Mouse (Mus musculus) hindbrain, embryonic 15.5 days (tissue): Measurements from ENCODE around the gene Dab1. TPM values are rescaled to one million over a fixed set of nuclear protein-coding genes. Genes with fewer than 3 reads are reported as not detected.

Experiments
- ATAC-seq: fragments of 200-750 bp; cut with Nextera tagmentation; 2 replicates; pipeline ENCODE4 v1.8.0; 2017; ENCODE audit warnings: low read depth, moderate number of reproducible peaks, moderate TSS enrichment; ENCODE audit not compliant: low FRiP score
- H3K27ac ChIP-seq: fragments of 300-500 bp; sonication (generic); replicated peaks from 2 replicates; pipeline ENCODE4 v1.5.1; 2015; ENCODE audit warnings: mild to moderate bottlenecking, inconsistent platforms
- H3K27me3 ChIP-seq: fragments of 300-500 bp; sonication (generic); 2 replicates; pipeline ENCODE4 v1.6.1; 2015; ENCODE audit warnings: control low read depth, inconsistent platforms
- H3K36me3 ChIP-seq: fragments of 300-500 bp; sonication (generic); 2 replicates; pipeline ENCODE4 v1.6.1; 2015; ENCODE audit warnings: control low read depth, inconsistent platforms
- H3K4me1 ChIP-seq: fragments of 300-500 bp; sonication (generic); replicated peaks from 2 replicates; pipeline ENCODE4 v1.6.1; 2015; ENCODE audit warnings: control low read depth, inconsistent platforms
- H3K4me2 ChIP-seq: fragments of 300-500 bp; sonication (generic); 2 replicates; pipeline ENCODE4 v1.6.1; 2015; ENCODE audit warnings: moderate library complexity, mild to moderate bottlenecking, inconsistent platforms
- H3K4me3 ChIP-seq: fragments of 300-500 bp; sonication (generic); 2 replicates; pipeline ENCODE4 v1.5.1; 2015; ENCODE audit warnings: mild to moderate bottlenecking, inconsistent platforms
- H3K9ac ChIP-seq: fragments of 300-500 bp; sonication (generic); 2 replicates; pipeline ENCODE4 v1.6.1; 2015; ENCODE audit warnings: inconsistent platforms
- H3K9me3 ChIP-seq: fragments of 300-500 bp; sonication (generic); 2 replicates; pipeline ENCODE4 v1.6.1; 2016; ENCODE audit warnings: control low read depth, inconsistent platforms
- WGBS: fragments of 180-500 bp; shearing (Covaris S2); methylation state at CpG from one replicate; pipeline ENCODE4 v1.1.7; 2015; 5-methylcytosine and 5-hydroxymethylcytosine counted together
- polyA plus RNA-seq: library from polyadenylated mRNA; unstranded; fragments of >200 nt; fragmentation: Nextera tagmentation; extraction: Ambion mirVana; gene quantifications from 2 replicates; pipeline ENCODE4 v1.2.1, GENCODE M21; 2015

The Dab1 gene
- polyA plus RNA-seq, 1 experiment from 2014 or later, result 93.7 TPM

DNA sequence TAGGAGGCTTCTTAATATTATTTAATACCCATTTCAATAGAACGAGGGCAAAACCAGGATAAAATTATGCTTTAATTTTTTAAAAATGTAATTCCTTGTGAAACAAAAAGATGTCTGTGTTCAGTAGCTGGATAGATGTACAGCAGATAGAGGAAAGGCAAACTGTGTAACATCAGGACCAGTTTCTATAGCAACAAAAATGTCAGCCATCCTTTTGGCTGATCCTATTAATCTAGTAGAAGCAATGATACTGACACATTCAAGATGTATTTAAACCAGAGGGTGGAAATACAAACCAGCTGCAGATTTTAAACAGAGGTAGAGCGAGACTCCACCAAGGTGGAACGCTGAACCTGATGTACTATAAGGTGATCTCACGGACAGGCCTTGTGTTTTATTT lies 393.0 kb downstream of the Dab1 start:
- no peak; the same call in 1 of the 2 replicates for ATAC-seq
- H3K4me2 ChIP-seq, result no peak overlapping the region
- no peak overlapping the region for H3K9ac ChIP-seq
- no peaks in the 10 kb centered on the region for H3K9me3 ChIP-seq
- no peak overlapping the region for H3K4me3 ChIP-seq
- H3K27ac ChIP-seq, result peak overlapping the region; percentile 60
- no peaks in the 10 kb centered on the region for H3K36me3 ChIP-seq
- 80% methylated on average over 4 of the region's 4 CpGs for WGBS
- H3K4me1 ChIP-seq, result peaks cover 26% of the 10 kb centered on the region
- H3K27me3 ChIP-seq, result no peaks in the 10 kb centered on the region

DNA sequence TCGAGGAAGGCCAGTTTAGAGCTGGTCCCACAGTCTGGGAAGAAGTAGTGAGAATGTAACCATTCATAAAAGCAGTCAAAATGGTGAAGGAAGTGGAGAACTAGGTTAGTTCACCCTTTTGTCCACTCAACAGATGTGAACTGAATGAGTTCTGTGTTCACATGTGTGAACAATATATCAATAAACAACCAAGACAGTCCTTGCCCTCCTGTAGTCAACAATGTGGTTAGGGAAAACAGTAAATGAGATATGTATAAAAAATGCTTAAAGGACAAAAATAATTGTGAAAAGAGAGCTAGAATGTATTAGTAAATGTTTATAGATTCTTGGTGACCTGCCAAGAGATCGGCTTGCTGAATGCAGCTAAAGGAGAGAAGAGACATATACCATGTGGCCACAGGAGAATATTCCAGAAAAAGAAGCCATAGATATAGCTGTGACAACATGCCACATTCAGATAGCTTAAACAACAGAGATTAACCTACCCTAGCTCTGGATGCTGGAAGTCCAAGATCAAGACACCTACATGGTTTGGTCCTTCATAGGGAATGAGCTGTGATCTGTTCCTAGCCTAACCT lies 406.0 kb downstream of the Dab1 start:
- no peaks in the 10 kb centered on the region for H3K36me3 ChIP-seq
- no peak overlapping the region for H3K4me3 ChIP-seq
- no peak for ATAC-seq
- no peaks in the 10 kb centered on the region for H3K9me3 ChIP-seq
- 87% methylated on average over 2 of the region's 2 CpGs for WGBS
- no peak overlapping the region for H3K4me2 ChIP-seq
- H3K9ac ChIP-seq, result no peak overlapping the region
- H3K4me1 ChIP-seq, result no peaks in the 10 kb centered on the region
- H3K27ac ChIP-seq, result no peak overlapping the region
- H3K27me3 ChIP-seq, result no peaks in the 10 kb centered on the region

DNA sequence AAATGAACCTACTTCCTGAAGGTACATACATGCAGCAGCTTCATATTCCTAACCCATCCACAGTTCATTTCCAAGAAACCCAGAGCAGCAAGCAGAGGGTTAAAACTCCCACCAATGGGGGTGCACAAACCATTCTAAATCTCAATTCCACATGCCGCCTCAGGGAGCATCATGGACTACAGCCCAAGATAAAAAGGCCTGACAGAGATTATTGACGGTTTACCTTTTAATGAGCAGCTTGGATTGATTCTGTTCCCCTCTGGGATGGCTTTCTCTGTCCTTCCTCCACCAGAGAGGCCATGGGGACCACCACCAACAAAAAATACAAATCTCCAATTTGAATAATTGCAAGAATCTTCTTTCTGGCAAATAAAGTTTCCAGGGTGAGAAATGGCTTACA lies 407.7 kb downstream of the Dab1 start:
- Histone ChIP-seq H3K27me3 (no peaks in the 10 kb centered on the region), H3K9ac (no peak overlapping the region), H3K4me1 (no peaks in the 10 kb centered on the region), H3K4me2 (no peak overlapping the region), H3K9me3 (no peaks in the 10 kb centered on the region), H3K36me3 (no peaks in the 10 kb centered on the region), H3K27ac (no peak overlapping the region), H3K4me3 (no peak overlapping the region)
- 24% methylated on average over 2 of the region's 2 CpGs for WGBS
- ATAC-seq, result no peak

DNA sequence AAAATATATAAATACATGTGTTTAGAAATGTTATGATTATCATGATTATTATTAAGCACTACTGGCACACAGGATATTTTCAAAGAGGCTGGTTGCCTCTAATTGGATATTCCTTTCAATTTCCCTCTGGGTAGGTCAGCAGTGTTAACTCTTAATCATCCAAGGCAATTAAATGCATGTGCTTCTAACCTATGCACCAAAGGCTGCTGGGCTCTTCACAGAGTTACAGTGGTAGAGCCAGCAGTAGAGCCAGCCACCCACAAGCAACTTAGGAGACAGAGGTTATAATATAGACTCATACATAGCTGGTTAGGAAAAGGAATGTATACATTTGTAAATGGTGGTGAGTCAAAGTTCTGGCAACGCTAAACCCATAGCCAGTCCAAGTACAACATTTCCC lies 408.1 kb downstream of the Dab1 start:
- Histone ChIP-seq H3K4me1 (no peaks in the 10 kb centered on the region), H3K27ac (no peak overlapping the region), H3K9ac (no peak overlapping the region), H3K4me2 (no peak overlapping the region), H3K36me3 (no peaks in the 10 kb centered on the region), H3K9me3 (no peaks in the 10 kb centered on the region), H3K27me3 (no peaks in the 10 kb centered on the region), H3K4me3 (no peak overlapping the region)
- 84% methylated on average over 1 of the region's 1 CpGs for WGBS
- no peak for ATAC-seq

DNA sequence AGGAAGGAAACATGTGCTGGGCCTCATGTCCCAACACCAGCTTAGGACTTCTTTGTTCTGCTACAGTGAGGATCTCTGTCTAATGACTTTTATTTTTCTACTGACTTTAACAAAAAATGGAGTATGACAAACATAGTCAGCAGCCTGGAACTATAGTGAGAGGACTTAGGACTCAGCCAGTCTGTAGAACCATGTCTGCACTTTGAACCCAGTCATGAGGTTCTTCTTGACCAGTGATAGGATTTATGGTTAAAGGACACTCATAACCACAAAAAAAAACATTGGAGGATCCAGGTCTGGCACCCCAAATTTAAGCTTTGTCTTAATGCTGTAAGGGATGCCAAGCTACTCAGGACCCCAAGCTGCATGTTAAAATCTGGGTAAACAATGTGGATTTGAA lies 416.9 kb downstream of the Dab1 start:
- Histone ChIP-seq H3K4me2 (no peak overlapping the region), H3K27ac (no peak overlapping the region), H3K36me3 (no peaks in the 10 kb centered on the region), H3K9ac (no peak overlapping the region), H3K4me1 (no peaks in the 10 kb centered on the region; the same call in 1 of the 2 replicates), H3K9me3 (no peaks in the 10 kb centered on the region), H3K27me3 (no peaks in the 10 kb centered on the region), H3K4me3 (no peak overlapping the region)
- ATAC-seq, result no peak

DNA sequence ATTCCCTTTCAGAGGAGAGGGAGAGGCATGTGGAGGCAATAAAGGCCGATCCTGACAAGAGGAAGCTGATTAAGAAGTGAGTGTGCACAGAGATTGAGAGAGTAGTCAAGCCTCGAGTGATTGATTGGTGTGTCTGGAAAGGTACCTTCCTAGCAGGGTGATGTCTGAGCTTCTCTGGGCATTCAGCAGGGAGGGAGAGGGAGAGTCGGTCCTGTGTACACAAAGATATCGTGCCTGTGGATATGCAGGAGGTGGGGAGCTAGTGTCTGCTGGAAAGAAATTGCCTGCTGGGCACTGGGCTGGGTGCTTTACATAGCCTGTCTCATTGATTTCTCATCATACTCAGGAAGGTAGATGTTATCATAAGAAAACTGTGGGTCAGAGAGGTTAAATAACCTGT lies 420.4 kb downstream of the Dab1 start:
- H3K9me3 ChIP-seq, result no peaks in the 10 kb centered on the region
- H3K36me3 ChIP-seq, result no peaks in the 10 kb centered on the region
- H3K4me1 ChIP-seq, result no peaks in the 10 kb centered on the region; the same call in 1 of the 2 replicates
- no peak overlapping the region for H3K27ac ChIP-seq
- ATAC-seq, result no peak
- no peak overlapping the region for H3K9ac ChIP-seq
- WGBS, result 56% methylated on average over 4 of the region's 4 CpGs
- H3K27me3 ChIP-seq, result no peaks in the 10 kb centered on the region
- no peak overlapping the region for H3K4me3 ChIP-seq
- no peak overlapping the region for H3K4me2 ChIP-seq

DNA sequence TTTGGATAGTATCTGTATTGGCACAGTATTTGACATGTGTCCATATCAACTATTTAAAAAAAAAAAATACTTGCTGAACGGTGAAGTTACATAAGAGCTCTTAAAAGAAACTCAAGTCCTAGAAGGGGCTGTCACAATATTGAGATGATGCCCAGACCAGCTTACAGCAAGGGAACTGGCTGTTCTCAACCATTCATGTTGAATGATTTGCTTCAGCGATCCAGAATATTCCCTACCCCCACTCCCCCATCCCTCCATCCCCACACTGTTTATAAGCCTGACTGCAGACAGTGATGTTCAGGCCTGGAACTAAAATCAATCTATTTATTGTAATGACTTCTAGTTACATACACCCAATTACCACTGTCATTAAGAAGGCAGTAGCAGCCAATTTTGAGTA lies 424.3 kb downstream of the Dab1 start:
- no peaks in the 10 kb centered on the region for H3K9me3 ChIP-seq
- no peaks in the 10 kb centered on the region; the same call in 1 of the 2 replicates for H3K4me1 ChIP-seq
- WGBS, result 69% methylated on average over 2 of the region's 2 CpGs
- H3K27me3 ChIP-seq, result no peaks in the 10 kb centered on the region
- no peak for ATAC-seq
- no peak overlapping the region for H3K4me2 ChIP-seq
- no peak overlapping the region for H3K27ac ChIP-seq
- H3K9ac ChIP-seq, result no peak overlapping the region
- H3K4me3 ChIP-seq, result no peak overlapping the region
- no peaks in the 10 kb centered on the region for H3K36me3 ChIP-seq

DNA sequence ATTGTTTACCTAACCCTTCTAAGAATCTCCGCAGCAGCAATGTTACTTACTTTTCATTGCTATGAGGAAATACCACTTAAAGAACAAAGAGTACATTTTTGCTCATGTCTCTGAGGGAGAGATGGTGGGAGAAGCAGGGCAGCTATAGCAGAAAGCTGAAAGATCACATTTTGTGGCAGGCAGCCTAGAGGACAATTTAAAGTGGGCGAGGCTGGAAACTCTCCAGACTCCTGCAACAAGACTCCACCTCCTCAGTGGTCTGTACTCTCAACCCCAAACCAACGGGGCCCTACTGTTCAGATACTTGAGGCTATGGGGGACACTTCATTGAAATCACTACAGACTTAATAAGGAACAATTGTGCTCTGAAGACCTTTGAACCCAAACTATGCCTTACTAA lies 425.5 kb downstream of the Dab1 start:
- Histone ChIP-seq H3K36me3 (no peaks in the 10 kb centered on the region), H3K4me2 (no peak overlapping the region), H3K27me3 (no peaks in the 10 kb centered on the region), H3K9ac (no peak overlapping the region), H3K9me3 (no peaks in the 10 kb centered on the region), H3K27ac (no peak overlapping the region), H3K4me1 (no peaks in the 10 kb centered on the region; the same call in 1 of the 2 replicates), H3K4me3 (no peak overlapping the region)
- WGBS, result 69% methylated on average over 3 of the region's 3 CpGs
- no peak for ATAC-seq

DNA sequence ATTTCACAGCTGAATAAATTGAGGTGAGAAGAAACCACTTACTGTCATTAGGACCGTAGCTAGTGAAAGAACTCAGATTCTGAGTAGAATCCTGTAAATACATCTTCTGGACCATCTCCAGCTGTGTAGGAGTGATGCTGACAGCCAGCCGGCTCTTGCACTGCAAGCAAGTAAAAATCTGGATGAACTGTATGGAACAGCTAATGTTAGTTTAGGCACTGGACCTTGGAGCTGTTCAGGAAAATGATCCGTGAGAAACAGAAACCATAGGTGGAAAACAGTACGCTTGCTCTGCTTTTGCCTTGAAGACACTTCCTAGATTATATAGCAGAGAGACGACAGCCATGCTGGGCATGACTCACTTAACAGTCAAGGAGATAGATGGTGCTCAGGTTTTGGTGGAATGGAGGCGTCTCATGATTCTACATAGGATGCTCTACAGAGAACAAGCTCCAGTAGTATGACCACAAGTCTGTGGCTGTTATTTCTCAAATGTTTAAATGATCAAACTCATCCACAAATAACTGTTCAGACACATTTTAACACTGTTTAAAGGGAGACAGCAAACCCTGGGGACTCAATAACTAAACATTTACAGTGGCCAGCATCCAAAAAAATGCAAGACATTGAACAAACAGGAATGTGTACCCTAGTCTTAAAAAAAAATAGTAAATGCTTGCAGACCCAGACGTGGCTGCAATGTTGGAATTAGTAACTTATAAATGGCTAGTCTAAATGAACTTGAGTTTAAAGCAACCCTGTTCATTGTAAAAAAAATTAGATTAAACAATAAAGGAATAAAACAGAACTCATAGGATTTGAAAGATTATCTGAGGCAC lies 429.0 kb downstream of the Dab1 start:
- Histone ChIP-seq H3K27me3 (no peaks in the 10 kb centered on the region), H3K9ac (no peak overlapping the region), H3K9me3 (no peaks in the 10 kb centered on the region), H3K4me2 (no peak overlapping the region), H3K27ac (no peak overlapping the region), H3K36me3 (no peaks in the 10 kb centered on the region), H3K4me3 (no peak overlapping the region), H3K4me1 (no peaks in the 10 kb centered on the region)
- no peak for ATAC-seq
- 69% methylated on average over 7 of the region's 7 CpGs for WGBS

DNA sequence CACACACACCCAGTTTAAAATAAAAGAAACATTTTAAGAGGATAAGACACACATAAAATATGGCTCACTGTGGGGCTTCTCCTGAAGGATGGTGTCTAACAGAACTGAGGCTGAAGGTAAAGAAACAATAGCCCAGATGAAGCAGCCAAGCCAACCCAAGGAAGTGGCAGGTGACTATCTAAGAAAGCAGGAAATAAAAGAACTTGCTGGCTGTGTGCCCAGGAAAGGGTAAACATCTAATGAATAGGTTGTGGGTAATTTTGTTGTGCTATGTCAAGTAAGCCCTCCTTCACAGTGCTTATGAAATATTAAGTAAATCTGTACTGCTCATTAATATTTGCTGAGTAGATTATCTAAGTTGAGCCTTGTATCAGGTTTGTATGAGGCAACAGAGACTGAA lies 438.0 kb downstream of the Dab1 start:
- no peaks in the 10 kb centered on the region for H3K36me3 ChIP-seq
- no peaks in the 10 kb centered on the region for H3K27me3 ChIP-seq
- H3K9ac ChIP-seq, result no peak overlapping the region
- no peak overlapping the region for H3K4me3 ChIP-seq
- ATAC-seq, result no peak
- H3K4me1 ChIP-seq, result no peaks in the 10 kb centered on the region
- H3K9me3 ChIP-seq, result no peaks in the 10 kb centered on the region
- H3K4me2 ChIP-seq, result no peak overlapping the region
- H3K27ac ChIP-seq, result no peak overlapping the region

DNA sequence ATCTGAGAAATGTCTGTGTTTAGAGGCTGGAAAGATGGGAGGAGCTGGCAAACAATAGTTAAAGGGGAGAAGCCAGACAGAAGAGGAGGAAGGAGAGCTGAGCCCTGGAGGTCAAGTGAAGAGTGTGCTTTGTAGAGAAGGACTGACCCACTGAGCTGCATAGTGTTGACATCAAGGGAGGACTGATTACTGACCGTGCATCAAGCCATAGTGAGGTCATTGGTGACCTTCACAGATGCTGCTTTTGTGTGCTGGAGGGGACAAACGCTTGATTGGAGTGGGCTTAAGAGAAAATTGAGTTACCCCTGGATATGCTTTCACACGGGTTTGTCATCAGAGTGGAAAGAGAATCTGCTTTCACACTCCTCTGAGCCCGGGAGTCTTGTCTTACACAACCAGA lies 440.4 kb downstream of the Dab1 start:
- no peak overlapping the region for H3K27ac ChIP-seq
- H3K4me1 ChIP-seq, result peaks cover 3% of the 10 kb centered on the region; the same call in 1 of the 2 replicates
- WGBS, result 52% methylated on average over 4 of the region's 4 CpGs
- no peaks in the 10 kb centered on the region for H3K27me3 ChIP-seq
- H3K9me3 ChIP-seq, result no peaks in the 10 kb centered on the region
- no peak for ATAC-seq
- no peaks in the 10 kb centered on the region for H3K36me3 ChIP-seq
- no peak overlapping the region for H3K4me3 ChIP-seq
- H3K4me2 ChIP-seq, result no peak overlapping the region
- no peak overlapping the region for H3K9ac ChIP-seq

DNA sequence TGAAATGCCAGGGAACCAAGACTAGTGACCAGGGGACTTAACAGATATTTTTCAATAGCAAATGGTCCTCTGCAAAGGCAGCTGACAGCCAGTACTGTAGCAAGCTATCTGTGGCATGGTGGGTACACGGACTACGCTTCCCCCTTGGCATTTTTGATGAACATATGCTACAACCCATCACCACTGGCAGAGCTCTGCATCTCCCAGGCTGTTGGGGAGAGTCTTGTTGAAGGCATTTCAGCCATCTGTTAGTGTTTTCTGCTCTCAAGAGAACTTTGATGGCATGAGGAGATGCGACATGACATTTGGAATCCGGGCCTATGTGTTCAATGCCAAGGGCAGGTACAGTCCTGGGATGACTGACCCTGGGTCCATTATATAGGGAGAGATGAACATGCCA lies 443.2 kb downstream of the Dab1 start:
- no peaks in the 10 kb centered on the region for H3K36me3 ChIP-seq
- H3K4me3 ChIP-seq, result no peak overlapping the region
- H3K4me2 ChIP-seq, result no peak overlapping the region
- 77% methylated on average over 4 of the region's 4 CpGs for WGBS
- no peaks in the 10 kb centered on the region for H3K27me3 ChIP-seq
- no peak for ATAC-seq
- H3K27ac ChIP-seq, result no peak overlapping the region
- peaks cover 5% of the 10 kb centered on the region; the same call in 1 of the 2 replicates for H3K4me1 ChIP-seq
- no peak overlapping the region for H3K9ac ChIP-seq
- no peaks in the 10 kb centered on the region for H3K9me3 ChIP-seq
